Mouse (Mus musculus) telencephalon, adult 2 months (tissue): Measurements from ENCODE around the gene Pik3cb.

Source experiments
- DNase-seq: peaks from one replicate; pipeline ENCODE4 v3.0.0-alpha.2; 2011; ENCODE audit warnings: low read depth, low spot score

Gene Pik3cb

GRCm38 (mm10) chr9:99146855-99147735 is 6.7 kb upstream of the Pik3cb start:
- no peak for DNase-seq

GRCm38 (mm10) chr9:99145756-99146155 is 5.3 kb upstream of the Pik3cb start:
- no peak for DNase-seq

- DNase-seq: no peak
Observed at GRCm38 (mm10) chr9:99144416-99144989, 4.1 kb upstream of the Pik3cb start.

GRCm38 (mm10) chr9:99141618-99142017 is 1.2 kb upstream of the Pik3cb start:
- DNase-seq: no peak

- no peak for DNase-seq
Observed at GRCm38 (mm10) chr9:99141171-99141570, 750 bp upstream of the Pik3cb start.

GRCm38 (mm10) chr9:99139194-99140023 is 1.0 kb downstream of the Pik3cb start:
- no peak for DNase-seq

GRCm38 (mm10) chr9:99137301-99137700 is 3.1 kb downstream of the Pik3cb start:
- DNase-seq: no peak

GRCm38 (mm10) chr9:99131951-99132470 is 8.4 kb downstream of the Pik3cb start:
- DNase-seq: no peak

- no peak for DNase-seq
Observed at GRCm38 (mm10) chr9:99131119-99131518, 9.3 kb downstream of the Pik3cb start.

GRCm38 (mm10) chr9:99127578-99127977 is 12.8 kb downstream of the Pik3cb start:
- no peak for DNase-seq

- no peak for DNase-seq
Observed at GRCm38 (mm10) chr9:99122749-99123148, 17.7 kb downstream of the Pik3cb start.

- no peak for DNase-seq
Observed at GRCm38 (mm10) chr9:99112409-99112808, 28.0 kb downstream of the Pik3cb start.

GRCm38 (mm10) chr9:99111085-99111484 is 29.3 kb downstream of the Pik3cb start:
- DNase-seq: no peak

- no peak for DNase-seq
Observed at GRCm38 (mm10) chr9:99110213-99110612, 30.2 kb downstream of the Pik3cb start.

GRCm38 (mm10) chr9:99109585-99109984 is 30.8 kb downstream of the Pik3cb start:
- DNase-seq: no peak

GRCm38 (mm10) chr9:99104449-99104848 is 36.0 kb downstream of the Pik3cb start:
- DNase-seq: no peak

GRCm38 (mm10) chr9:99103865-99104264 is 36.6 kb downstream of the Pik3cb start:
- DNase-seq: no peak

GRCm38 (mm10) chr9:99098482-99099129 is 41.8 kb downstream of the Pik3cb start:
- no peak for DNase-seq

GRCm38 (mm10) chr9:99097668-99098067 is 42.8 kb downstream of the Pik3cb start:
- DNase-seq: no peak

GRCm38 (mm10) chr9:99095192-99095591 is 45.2 kb downstream of the Pik3cb start:
- DNase-seq: no peak

GRCm38 (mm10) chr9:99090546-99090945 is 49.9 kb downstream of the Pik3cb start:
- no peak for DNase-seq
